Mouse (Mus musculus) forebrain, embryonic 13.5 days (tissue): ENCODE data around the gene Rpl3l. TPM values are rescaled to one million over a fixed set of nuclear protein-coding genes. Genes with fewer than 3 reads are reported as not detected.

Experiments
- ATAC-seq: fragments of 200-750 bp; cut with Nextera tagmentation; 2 replicates; pipeline ENCODE4 v1.8.0; 2017
- H3K27ac ChIP-seq: fragments of 300-500 bp; sonication (generic); 2 replicates; pipeline ENCODE4 v1.5.1; 2015; ENCODE audit warnings: inconsistent platforms, mild to moderate bottlenecking, moderate library complexity
- H3K27me3 ChIP-seq: fragments of 300-500 bp; sonication (generic); 2 replicates; pipeline ENCODE4 v1.6.1; 2015; ENCODE audit warnings: mild to moderate bottlenecking, inconsistent platforms
- H3K36me3 ChIP-seq: fragments of 300-500 bp; sonication (generic); 2 replicates; pipeline ENCODE4 v1.6.1; 2015; ENCODE audit warnings: mild to moderate bottlenecking, inconsistent platforms; ENCODE audit not compliant: poor library complexity, severe bottlenecking
- H3K4me1 ChIP-seq: fragments of 300-500 bp; sonication (generic); 2 replicates; pipeline ENCODE4 v1.6.1; 2015; ENCODE audit warnings: inconsistent platforms
- H3K4me2 ChIP-seq: fragments of 300-500 bp; sonication (generic); 2 replicates; pipeline ENCODE4 v1.6.1; 2015; ENCODE audit warnings: inconsistent platforms, mild to moderate bottlenecking, moderate library complexity
- H3K4me3 ChIP-seq: fragments of 300-500 bp; sonication (generic); 2 replicates; pipeline ENCODE4 v1.5.1; 2015; ENCODE audit warnings: mild to moderate bottlenecking, inconsistent platforms
- H3K9ac ChIP-seq: fragments of 300-500 bp; sonication (generic); 2 replicates; pipeline ENCODE4 v1.6.1; 2015; ENCODE audit warnings: mild to moderate bottlenecking, inconsistent platforms
- H3K9me3 ChIP-seq: fragments of 300-500 bp; sonication (generic); replicated peaks from 2 replicates; pipeline ENCODE4 v1.6.1; 2016; ENCODE audit warnings: inconsistent platforms
- WGBS: fragments of 180-500 bp; shearing (Covaris S2); methylation state at CpG from one replicate; pipeline ENCODE4 v1.1.7; 2015; 5-methylcytosine and 5-hydroxymethylcytosine counted together
- polyA plus RNA-seq: library from polyadenylated mRNA; unstranded; fragments of >200 nt; fragmentation: Nextera tagmentation; extraction: Ambion mirVana; gene quantifications from 2 replicates; pipeline ENCODE4 v1.2.1, GENCODE M21; 2015

The Rpl3l gene
- polyA plus RNA-seq, 1 experiment from 2014 or later, result not detected

GRCm38 (mm10) chr17:24734513-24734912, 6.9 kb downstream of the Rpl3l start:
- Histone ChIP-seq H3K4me1 (peaks cover 16% of the 10 kb centered on the region), H3K9me3 (no peaks in the 10 kb centered on the region), H3K27ac (no peak overlapping the region), H3K4me2 (no peak overlapping the region), H3K4me3 (no peak overlapping the region), H3K27me3 (peaks cover 7% of the 10 kb centered on the region; the same call in 1 of the 2 replicates), H3K36me3 (no peaks in the 10 kb centered on the region), H3K9ac (no peak overlapping the region)
- WGBS, result 93% methylated on average over 1 of the region's 1 CpGs
- ATAC-seq, result no peak

- Histone ChIP-seq H3K36me3 (no peaks in the 10 kb centered on the region), H3K4me2 (0 out of 2 replicates have a peak overlapping the region, but pooled peaks have one; percentile 79), H3K27me3 (peaks cover 7% of the 10 kb centered on the region; the same call in 1 of the 2 replicates), H3K9ac (no peak overlapping the region), H3K4me3 (peak overlapping the region; percentile 56; the same call in 1 of the 2 replicates), H3K9me3 (no peaks in the 10 kb centered on the region), H3K27ac (no peak overlapping the region), H3K4me1 (peaks cover 16% of the 10 kb centered on the region)
- WGBS, result 87% methylated on average over 7 of the region's 7 CpGs
- ATAC-seq, result no peak
Measured at GRCm38 (mm10) chr17:24735446-24735845, 7.8 kb downstream of the Rpl3l start.

GRCm38 (mm10) chr17:24736330-24737051, 8.9 kb downstream of the Rpl3l start, which contains the start of gene Msrb1:
TSS of gene Msrb1 (plus strand) at chr17:24736642.
- peak; percentile 98 for ATAC-seq
- peak within 1 kb of the TSS; percentile 56 for H3K4me3 ChIP-seq
- peak within 1 kb of the TSS; percentile 68 for H3K9ac ChIP-seq
- H3K27ac ChIP-seq, result peak within 1 kb of the TSS; percentile 48
- no peaks in the 10 kb centered on the region for H3K36me3 ChIP-seq
- H3K27me3 ChIP-seq, result peaks cover 7% of the 10 kb centered on the region; the same call in 1 of the 2 replicates
- H3K4me1 ChIP-seq, result peaks cover 16% of the 10 kb centered on the region
- no peaks in the 10 kb centered on the region for H3K9me3 ChIP-seq
- WGBS, result under 1% methylated on average over 29 of the region's 29 CpGs
- H3K4me2 ChIP-seq, result peak within 1 kb of the TSS; percentile 79

GRCm38 (mm10) chr17:24737135-24737810, 9.7 kb downstream of the Rpl3l start:
- peak overlapping the region; percentile 68 for H3K9ac ChIP-seq
- peak overlapping the region; percentile 79 for H3K4me2 ChIP-seq
- ATAC-seq, result no peak
- no peaks in the 10 kb centered on the region; the same call in 1 of the 2 replicates for H3K36me3 ChIP-seq
- no peak overlapping the region for H3K27ac ChIP-seq
- H3K27me3 ChIP-seq, result peaks cover 7% of the 10 kb centered on the region; the same call in 1 of the 2 replicates
- 32% methylated on average over 8 of the region's 8 CpGs for WGBS
- peak overlapping the region; percentile 56 for H3K4me3 ChIP-seq
- no peaks in the 10 kb centered on the region for H3K9me3 ChIP-seq
- peaks cover 16% of the 10 kb centered on the region for H3K4me1 ChIP-seq

- Histone ChIP-seq H3K36me3 (no peaks in the 10 kb centered on the region; the same call in 1 of the 2 replicates), H3K4me1 (peaks cover 16% of the 10 kb centered on the region), H3K9me3 (no peaks in the 10 kb centered on the region), H3K9ac (no peak overlapping the region), H3K4me3 (no peak overlapping the region), H3K27ac (no peak overlapping the region), H3K27me3 (0 out of 2 replicates have a peak, but pooled peaks cover 6% of the 10 kb centered on the region), H3K4me2 (no peak overlapping the region)
- 87% methylated on average over 4 of the region's 4 CpGs for WGBS
- no peak for ATAC-seq
Measured at GRCm38 (mm10) chr17:24738238-24738637, 10.6 kb downstream of the Rpl3l start.

- no peak for ATAC-seq
- 88% methylated on average over 8 of the region's 8 CpGs for WGBS
Measured at GRCm38 (mm10) chr17:24739926-24740325, 12.3 kb downstream of the Rpl3l start.

GRCm38 (mm10) chr17:24742307-24742706, 14.7 kb downstream of the Rpl3l start:
- H3K36me3 ChIP-seq, result no peaks in the 10 kb centered on the region; the same call in 1 of the 2 replicates
- H3K27me3 ChIP-seq, result peaks cover 4% of the 10 kb centered on the region
- H3K9ac ChIP-seq, result no peak overlapping the region
- H3K27ac ChIP-seq, result no peak overlapping the region
- no peak overlapping the region for H3K4me3 ChIP-seq
- H3K9me3 ChIP-seq, result no peaks in the 10 kb centered on the region
- H3K4me1 ChIP-seq, result peaks cover 6% of the 10 kb centered on the region
- H3K4me2 ChIP-seq, result no peak overlapping the region
- ATAC-seq, result no peak
- 82% methylated on average over 8 of the region's 8 CpGs for WGBS

More at GRCm38 (mm10) chr17:24739926-24740325, 12.3 kb downstream of the Rpl3l start:
- Histone ChIP-seq H3K4me1 (peaks cover 16% of the 10 kb centered on the region), H3K36me3 (no peaks in the 10 kb centered on the region; the same call in 1 of the 2 replicates), H3K9me3 (no peaks in the 10 kb centered on the region), H3K4me2 (no peak overlapping the region), H3K9ac (no peak overlapping the region), H3K27ac (no peak overlapping the region), H3K27me3 (no peaks in the 10 kb centered on the region), H3K4me3 (no peak overlapping the region)

GRCm38 (mm10) chr17:24743896-24744295, 16.3 kb downstream of the Rpl3l start:
- H3K36me3 ChIP-seq, result no peaks in the 10 kb centered on the region; the same call in 1 of the 2 replicates
- WGBS, result 67% methylated on average over 5 of the region's 5 CpGs
- no peak for ATAC-seq

GRCm38 (mm10) chr17:24744381-24744780, 16.8 kb downstream of the Rpl3l start:
- no peak overlapping the region for H3K4me2 ChIP-seq
- peaks cover 10% of the 10 kb centered on the region for H3K27me3 ChIP-seq
- H3K4me3 ChIP-seq, result no peak overlapping the region
- 63% methylated on average over 3 of the region's 3 CpGs for WGBS
- no peak overlapping the region for H3K9ac ChIP-seq
- H3K27ac ChIP-seq, result no peak overlapping the region
- ATAC-seq, result no peak
- H3K4me1 ChIP-seq, result no peaks in the 10 kb centered on the region
- H3K36me3 ChIP-seq, result no peaks in the 10 kb centered on the region; the same call in 1 of the 2 replicates
- no peaks in the 10 kb centered on the region for H3K9me3 ChIP-seq

More at GRCm38 (mm10) chr17:24743896-24744295, 16.3 kb downstream of the Rpl3l start:
- H3K4me1 ChIP-seq, result no peaks in the 10 kb centered on the region
- H3K4me2 ChIP-seq, result no peak overlapping the region
- peaks cover 6% of the 10 kb centered on the region for H3K27me3 ChIP-seq
- no peak overlapping the region for H3K4me3 ChIP-seq
- H3K27ac ChIP-seq, result no peak overlapping the region
- no peaks in the 10 kb centered on the region for H3K9me3 ChIP-seq
- no peak overlapping the region for H3K9ac ChIP-seq

- no peaks in the 10 kb centered on the region for H3K9me3 ChIP-seq
- ATAC-seq, result peak; percentile 75
- no peak overlapping the region for H3K4me2 ChIP-seq
- H3K27ac ChIP-seq, result no peak overlapping the region
- 23% methylated on average over 7 of the region's 7 CpGs for WGBS
- no peaks in the 10 kb centered on the region for H3K4me1 ChIP-seq
- no peak overlapping the region for H3K9ac ChIP-seq
- H3K4me3 ChIP-seq, result no peak overlapping the region
- no peaks in the 10 kb centered on the region; the same call in 1 of the 2 replicates for H3K36me3 ChIP-seq
- H3K27me3 ChIP-seq, result peaks cover 22% of the 10 kb centered on the region
Measured at GRCm38 (mm10) chr17:24745526-24746497, 18.2 kb downstream of the Rpl3l start.

GRCm38 (mm10) chr17:24746986-24747385, 19.4 kb downstream of the Rpl3l start:
- peaks cover 32% of the 10 kb centered on the region for H3K27me3 ChIP-seq
- no peak overlapping the region for H3K9ac ChIP-seq
- no peak overlapping the region for H3K4me3 ChIP-seq
- H3K4me1 ChIP-seq, result no peaks in the 10 kb centered on the region
- H3K27ac ChIP-seq, result no peak overlapping the region
- H3K4me2 ChIP-seq, result no peak overlapping the region
- no peaks in the 10 kb centered on the region; the same call in 1 of the 2 replicates for H3K36me3 ChIP-seq
- no peak for ATAC-seq
- 54% methylated on average over 4 of the region's 4 CpGs for WGBS
- no peaks in the 10 kb centered on the region for H3K9me3 ChIP-seq
